Mouse (Mus musculus): ENCODE measurements around the gene Epn3.

The Epn3 gene

DNA sequence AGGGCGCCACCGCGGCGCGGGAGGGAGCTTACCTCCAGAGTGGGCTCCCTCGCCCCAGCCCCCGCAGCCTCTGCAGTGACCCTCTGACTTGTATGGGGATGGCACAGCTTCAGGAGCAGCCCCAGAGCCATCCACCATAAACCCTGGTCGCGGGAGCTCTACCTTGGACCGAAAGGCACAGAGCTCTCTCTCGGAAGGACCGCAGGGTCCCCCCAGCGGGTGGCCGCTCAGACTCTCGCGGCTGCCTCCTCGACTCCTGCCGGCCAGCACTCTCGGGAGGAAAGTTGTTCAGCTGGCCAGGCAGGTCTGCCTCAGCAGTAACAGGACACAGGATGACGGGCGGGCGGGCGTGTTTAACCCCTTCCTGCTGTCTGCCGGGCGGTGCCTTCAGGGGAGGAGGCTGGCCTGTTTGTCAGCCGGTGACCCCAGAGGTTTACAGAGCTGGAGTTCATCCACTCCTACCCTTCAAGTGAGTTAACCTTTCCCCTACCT, at the start of gene Epn3:
TSS of gene Epn3 (minus strand) at position 314 of the 492 bp plus-strand sequence.
- DNase-seq (ENCODE audit: low read depth, low spot score): no peak

DNA sequence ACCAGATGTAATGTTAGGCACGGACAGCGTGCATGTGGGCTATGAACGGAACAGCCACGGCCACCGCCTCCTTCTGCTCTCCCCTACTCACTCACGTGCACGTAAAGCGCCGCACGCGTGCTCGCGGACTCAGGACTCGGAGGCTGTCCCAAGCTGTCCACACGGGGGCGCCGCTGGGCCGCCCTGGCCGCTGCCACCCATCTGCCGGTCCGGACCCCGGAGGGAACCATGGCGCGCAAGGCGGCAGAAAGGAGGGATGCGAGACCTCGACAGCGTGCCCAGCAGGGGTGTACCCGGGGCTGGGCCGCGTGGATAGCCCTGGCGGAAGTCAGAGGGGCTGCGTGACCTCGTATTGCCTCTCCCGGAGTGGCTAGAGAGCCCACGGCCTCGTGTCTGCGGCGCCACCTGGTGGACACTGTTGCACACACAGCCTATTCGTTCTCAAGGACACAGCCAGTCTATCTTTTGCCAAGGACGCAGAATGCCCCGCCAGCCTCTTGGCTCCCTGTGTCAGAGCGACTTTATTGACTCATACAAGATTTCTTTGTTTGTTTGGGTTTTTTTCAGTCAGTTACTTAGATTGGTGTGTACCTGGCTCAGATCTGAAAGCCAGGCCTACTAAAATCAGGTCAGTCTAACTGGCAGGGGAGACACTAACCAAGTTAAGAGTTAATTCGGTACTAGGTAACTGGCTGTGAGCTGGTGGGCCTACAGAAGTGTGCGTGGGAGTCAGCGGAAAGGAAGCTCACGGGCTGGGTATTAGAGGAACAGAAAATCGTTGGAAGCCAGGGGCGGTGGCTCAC, 49.3 kb upstream of the Epn3 start, which contains the start of gene Rsad1:
TSS of gene Rsad1 (minus strand) at position 368 of the 803 bp plus-strand sequence.
- DNase-seq (ENCODE audit: low read depth, low spot score): peak; percentile 85

DNA sequence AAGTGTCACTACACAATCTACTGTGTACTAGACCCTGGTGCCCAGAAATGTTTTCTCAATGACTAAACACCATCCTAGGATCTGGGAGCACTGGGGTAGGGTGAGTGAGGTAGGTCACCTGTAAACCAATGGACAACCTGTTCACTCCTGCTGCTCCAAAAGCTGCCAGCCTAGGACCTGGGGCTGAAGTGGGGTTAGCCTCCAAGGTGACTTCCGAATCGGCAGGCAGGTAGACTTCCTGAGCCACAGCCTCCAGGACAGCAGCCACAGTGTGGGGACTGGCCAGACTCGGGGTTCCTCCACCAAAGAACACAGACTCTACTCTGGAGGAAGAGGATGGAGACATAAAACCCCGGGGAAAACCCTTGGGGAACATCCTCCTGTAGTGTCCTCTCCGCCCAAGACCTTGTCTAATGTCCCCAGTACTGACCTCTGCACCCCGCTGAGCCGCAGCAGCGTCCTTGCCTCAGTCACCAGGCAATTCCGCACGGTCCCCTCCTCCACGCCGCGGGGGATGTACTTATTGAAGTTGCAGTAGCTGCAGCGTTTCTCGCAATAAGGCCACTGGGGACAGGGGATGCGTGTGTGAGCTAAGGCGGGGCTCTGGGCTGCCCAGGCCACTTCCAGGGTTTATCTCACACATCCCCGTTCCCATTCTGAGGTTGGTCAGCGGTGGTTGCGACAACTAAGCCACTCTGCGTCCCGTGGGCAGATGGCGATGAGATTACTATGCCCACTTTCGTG, 48.4 kb upstream of the Epn3 start:
- no peak for DNase-seq (ENCODE audit: low read depth, low spot score)

DNA sequence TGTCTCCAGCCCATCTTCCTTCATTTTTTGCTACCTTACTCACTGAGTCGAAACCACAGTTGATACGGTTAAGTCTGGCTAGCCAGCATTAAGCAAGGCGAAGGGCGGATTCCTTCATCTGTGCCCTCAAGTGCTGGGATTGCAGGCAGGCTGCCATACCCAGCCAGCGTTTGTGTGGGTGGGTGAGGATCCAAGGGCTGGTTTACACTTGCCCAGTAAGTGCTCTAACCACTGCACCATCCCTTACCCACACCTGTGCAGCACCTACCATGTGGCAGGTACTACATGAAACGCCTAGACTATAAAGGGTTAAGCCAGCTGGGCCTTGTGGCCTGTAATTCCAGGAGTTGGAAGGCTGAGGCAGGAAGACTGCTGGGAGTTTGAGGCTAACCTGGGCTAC, 47.5 kb upstream of the Epn3 start:
- no peak for DNase-seq (ENCODE audit: low read depth, low spot score)

DNA sequence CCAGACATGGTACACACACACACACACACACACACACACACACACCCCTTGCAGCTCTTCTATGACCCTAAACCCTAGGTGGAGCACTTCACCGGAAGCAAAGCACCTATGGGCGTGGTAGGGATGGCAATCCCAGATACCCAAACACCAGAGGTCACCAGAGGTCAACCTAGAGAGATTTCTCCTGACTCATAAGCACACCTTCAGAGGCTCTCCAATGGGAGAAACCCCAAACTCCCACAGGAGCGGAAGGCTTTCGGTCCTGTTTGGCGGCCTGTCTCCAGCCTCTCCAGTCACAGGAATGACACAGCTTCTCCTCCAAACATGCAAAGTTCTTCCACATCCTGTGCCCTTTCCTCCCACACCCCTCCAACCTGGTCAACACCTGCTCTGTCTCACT, 46.6 kb upstream of the Epn3 start:
- no peak for DNase-seq (ENCODE audit: low read depth, low spot score)

DNA sequence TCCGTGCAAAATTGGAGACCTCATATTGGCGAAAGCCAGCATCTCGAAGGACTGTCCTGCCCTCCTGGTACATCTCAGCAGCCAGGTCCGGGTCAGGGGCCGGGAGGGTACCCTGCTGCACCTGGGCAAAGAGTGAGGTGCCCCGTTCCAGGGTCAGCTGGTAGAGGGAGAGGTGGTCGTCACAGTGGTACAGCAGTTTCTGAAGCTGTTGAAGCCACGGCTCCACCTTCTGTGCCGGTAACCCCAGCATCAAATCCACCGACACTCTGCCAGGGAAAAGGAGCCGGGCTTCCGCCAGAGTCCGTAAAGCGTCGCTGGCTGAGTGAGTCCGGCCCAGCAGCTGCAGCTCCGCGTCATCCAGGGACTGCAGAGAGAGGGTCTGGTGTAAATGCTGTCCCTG, 44.6 kb upstream of the Epn3 start:
- DNase-seq (ENCODE audit: low read depth, low spot score): no peak

DNA sequence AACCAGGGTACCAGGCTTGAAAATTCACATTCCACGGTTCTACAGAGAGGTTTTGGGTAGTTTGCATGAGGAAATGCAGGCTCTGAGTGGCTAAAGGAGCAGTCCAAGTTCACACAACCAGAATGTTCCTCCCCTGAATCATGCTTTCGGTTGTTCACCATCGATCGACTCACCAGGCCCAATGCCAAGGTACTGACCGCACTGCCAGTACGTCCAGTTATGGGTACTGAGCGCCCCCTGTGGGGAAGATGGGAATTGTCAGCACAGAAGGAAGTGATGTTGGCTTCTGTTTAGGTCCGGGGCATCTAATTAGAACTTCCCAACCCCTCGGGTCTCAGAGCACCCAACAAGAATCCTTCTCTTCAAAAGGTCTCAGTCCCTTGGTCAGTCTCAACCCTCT, 44.2 kb upstream of the Epn3 start:
- DNase-seq (ENCODE audit: low read depth, low spot score): peak; percentile 50

DNA sequence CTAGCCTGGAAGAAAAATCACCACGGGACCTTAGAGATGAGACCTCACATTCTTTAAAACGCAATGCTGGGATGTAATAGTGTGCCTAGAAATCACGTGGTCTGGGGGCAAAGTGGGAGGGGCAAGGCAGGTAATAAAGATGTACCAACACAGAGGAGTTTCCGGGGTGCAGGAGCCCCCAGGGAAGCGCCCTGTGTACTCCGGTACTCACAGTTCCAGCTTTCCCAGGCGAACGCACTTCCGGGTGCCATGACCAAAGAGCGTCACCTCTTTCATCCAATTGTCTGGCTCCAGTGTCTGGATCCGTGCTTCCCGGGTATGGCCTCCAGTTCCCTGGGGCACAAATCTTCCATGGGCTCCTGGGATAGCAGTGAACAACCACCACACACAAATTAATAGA, 43.6 kb upstream of the Epn3 start:
- no peak for DNase-seq (ENCODE audit: low read depth, low spot score)

DNA sequence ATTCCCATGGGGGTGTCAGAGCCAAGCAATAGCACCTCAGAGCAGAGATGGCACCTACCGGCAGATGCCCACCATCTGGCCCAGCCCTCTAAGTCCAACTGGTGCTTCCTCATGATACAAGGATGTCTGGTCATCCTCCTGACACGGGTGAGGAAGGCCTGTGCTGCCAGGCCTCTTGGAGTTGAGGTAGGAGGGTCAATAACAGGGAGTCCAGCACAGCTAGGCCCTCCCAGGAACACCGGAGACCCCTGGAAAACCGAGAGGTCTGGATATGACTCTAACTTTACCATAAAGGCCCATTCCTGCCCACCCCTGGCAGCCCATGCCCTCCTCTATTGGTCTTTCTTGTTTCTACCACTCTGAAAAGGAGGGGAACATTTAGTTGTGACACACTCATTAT, 42.6 kb upstream of the Epn3 start:
- no peak for DNase-seq (ENCODE audit: low read depth, low spot score)

DNA sequence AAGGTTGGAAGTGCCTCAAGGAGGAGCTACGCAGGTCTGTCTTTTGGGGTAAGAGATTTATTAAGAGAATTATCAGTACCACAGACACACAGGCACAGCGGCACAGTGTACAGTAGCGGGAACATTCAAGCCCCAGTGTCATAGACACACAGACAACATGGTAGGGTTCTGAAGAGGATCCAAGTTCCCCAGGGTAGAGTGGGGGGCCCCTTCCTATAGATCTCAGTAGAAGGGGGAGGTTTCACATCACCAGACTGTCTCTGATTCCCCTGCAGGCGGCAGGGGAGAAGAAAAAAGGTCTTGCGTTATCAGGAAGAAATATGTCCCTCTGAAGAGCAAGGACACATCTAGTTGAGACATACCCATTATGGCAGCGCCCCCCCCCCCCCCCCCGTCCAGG, 40.0 kb upstream of the Epn3 start:
- DNase-seq (ENCODE audit: low read depth, low spot score): no peak

DNA sequence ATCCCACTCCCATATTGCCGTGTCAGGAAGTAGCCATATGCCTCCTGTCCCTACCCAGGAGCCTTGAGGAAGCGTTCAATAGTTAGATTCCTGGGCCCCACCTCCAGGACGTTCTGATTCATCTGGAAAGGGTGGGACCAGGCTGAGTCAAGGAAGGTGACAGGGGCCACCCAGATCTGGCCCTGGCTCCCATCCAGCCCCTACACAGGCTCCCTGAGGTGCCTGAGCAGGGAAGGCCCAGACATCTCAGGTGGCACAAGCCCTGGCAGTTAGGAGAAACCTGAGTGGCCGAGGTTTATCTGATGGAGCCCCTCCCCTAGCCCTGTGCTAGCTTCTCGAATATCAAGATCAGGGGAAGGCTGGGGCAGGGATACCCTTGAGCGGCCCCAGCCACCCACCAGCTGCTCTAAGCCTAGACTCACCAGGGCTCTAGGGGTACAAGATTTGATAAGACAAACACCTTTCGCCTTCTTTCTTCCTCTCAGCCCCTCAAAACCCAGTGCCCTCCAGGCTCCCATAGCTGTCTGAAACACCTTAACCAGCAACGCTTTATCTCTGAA, 39.0 kb upstream of the Epn3 start:
- DNase-seq (ENCODE audit: low read depth, low spot score): no peak

DNA sequence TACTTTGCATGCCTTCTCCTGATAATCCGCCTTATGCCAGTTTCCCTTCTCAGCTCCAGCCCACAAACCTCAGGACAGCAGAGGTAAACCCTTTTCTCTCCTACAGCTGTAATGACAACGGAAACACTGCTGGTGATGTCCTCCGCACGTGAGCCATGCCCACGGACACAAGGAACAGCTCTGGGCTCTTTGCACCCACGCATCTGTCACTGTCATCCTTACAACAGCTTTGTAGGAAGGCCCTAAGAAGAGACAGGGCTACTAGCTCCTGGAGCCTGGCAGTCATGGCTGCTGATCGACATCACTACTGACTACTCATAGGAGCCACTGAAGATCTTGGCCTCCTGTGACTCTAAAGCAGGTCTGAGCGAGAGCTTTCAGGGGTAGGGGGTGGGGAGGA, 33.4 kb upstream of the Epn3 start:
- DNase-seq (ENCODE audit: low read depth, low spot score): no peak

DNA sequence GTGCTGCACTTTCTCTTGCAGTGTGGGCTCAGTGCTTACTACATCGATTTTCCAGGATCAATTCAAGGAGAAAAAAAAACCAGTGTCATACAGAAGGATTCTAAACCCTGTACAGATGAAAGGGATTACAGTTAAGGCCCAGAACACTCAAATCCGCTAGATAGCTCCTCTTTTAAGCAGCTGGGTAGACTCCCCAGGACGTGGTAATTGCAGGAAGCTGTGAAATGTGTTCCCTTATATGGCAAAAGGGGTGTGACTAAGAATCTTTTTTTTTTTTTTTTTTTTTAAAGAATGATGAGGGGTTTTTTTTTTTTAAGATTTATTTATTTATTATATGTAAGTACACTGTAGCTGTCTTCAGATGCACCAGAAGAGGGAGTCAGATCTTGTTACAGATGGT, 29.1 kb upstream of the Epn3 start:
- no peak for DNase-seq (ENCODE audit: low read depth, low spot score)

DNA sequence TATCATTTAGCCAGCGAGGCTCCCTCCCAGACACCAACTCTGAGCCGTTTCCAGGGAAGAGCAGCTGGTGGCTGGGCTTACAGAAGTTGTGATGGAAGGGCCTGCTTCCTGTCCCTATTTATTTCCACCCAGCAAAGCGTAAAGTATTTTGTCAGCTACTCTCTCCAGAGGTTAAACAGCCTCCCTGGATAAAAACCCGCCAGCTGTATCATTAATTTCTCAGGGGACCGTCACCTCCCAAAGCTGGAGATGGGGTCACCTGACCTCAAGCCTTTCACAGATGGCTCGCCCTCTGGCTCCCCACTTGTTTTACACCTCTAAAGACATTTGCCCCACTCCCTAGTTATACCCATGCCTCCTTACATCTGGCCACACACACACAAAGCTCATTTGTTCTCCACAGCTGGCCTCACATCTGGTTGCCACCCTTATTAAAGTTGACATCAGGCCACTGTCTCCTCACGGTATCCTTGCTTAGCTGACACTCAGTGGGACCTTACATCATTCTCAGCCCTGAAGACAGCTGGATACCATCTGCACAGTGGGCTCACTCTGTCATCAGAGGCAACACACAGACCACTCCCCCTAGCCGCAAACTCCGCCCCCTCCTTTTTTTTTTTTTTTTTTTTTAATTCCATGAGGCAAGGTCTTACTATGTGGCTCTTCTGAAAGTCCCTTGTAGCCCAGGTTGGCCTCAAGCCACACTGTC, 26.6 kb upstream of the Epn3 start:
- DNase-seq (ENCODE audit: low read depth, low spot score): no peak

DNA sequence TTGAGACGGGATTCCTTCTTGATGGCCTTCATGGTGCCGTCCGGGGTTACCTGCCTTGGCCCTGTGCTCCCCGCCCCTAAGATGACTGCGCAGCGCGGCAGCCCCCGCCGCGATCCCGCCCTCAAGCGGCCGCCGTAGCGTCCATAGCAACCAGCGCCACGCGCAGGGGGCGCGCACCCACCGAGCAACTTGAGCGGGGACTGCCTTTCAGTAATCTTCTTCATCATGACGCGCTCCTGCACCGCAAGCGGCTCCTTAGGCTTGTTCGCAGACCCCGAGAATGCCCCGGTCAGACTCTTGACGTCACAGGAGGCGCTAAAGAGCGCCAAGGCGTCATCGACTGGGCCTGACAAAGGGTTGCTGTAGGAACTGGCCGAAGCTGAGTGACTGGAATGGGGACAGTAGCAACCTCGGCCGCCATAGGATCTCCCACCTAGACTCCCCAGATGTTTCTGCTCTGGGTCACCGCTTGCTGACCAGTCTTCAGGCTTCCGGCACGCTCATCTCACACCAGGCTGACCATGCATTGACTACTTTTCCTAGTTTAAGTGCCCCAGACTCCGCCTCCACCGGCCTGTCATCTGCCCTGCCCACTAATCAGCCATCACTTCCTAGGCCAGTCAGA, 21.6 kb upstream of the Epn3 start, which contains the start of gene Mycbpap:
TSS of gene Mycbpap (minus strand) at position 524 of the 625 bp plus-strand sequence.
- no peak for DNase-seq (ENCODE audit: low read depth, low spot score)

DNA sequence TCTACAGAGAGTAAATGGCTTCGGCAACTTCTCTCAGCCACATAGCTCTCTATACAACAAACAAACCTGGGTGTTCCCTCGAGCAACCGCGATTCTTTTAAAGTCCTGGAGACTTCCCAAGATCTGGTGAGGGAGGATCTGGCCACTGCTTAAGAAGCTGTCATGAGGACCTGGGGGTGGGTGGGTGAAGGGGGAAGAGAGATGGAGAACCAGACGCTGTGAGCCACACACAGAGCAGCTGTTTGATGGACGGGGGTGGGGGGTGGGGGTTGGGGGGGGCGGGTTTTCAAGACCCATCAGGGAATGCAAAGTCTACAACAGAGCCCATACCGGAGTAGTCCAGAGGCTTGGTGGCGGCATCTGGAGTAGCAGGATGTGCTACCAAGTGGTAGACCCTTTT, 13.7 kb upstream of the Epn3 start:
- no peak for DNase-seq (ENCODE audit: low read depth, low spot score)

DNA sequence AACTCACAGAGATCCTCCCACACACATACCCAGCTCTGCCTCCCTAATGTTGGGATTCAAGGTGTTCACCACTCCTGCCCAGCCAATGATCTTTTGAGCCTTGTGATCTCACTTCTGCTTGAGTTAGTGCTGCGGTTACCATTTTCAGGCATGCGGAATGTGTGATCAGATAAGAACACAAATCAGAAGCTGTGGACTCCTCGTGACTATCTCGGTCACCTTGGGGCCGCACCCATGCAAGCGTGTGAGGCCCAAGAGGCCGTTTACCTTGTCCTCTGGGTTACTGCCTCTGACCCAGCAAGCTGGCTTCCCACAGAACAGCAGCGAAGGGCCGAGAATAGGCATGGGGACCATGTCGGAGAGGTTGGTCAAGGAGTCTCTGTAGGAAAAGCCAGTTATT, 9.2 kb upstream of the Epn3 start:
- no peak for DNase-seq (ENCODE audit: low read depth, low spot score)

DNA sequence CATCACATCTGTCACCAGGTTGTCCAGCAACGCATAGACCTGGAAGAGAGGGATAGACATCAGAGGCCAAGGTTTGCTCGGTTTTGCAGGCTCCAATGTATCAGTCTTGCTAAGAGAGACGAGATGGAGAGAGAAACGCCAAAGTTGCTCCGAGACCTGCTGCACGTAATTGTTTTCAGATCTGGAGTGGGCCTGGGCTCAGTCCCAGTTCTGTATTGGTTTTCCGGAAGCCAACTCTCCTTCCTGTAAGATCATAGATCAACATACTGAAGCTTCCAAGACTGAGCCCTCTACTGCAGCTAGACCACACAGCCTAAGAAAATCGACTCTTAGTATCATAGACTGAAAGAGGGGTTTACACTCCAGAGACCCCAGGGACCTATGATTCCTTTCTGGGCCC, 1.7 kb upstream of the Epn3 start:
- no peak for DNase-seq (ENCODE audit: low read depth, low spot score)

DNA sequence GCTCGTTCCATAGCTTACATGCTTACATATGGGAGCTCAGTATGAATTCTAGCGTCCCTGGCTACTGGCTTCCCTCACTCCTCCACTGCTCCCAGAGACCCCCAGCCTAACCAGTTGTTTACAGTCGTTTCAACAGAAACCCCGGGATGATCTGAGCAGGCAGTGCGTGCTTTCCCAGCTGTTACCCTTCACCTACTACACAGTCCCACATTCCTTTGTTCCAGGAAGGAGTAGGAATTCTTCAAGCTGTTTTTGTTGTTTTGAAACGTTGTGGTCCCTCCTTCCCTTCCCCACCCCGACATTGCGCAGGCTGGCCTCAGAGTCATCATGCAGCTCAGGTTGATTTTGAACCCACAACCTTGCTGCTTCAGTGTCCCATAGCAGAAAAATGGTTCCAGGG, 588 bp upstream of the Epn3 start:
- DNase-seq (ENCODE audit: low read depth, low spot score): no peak

DNA sequence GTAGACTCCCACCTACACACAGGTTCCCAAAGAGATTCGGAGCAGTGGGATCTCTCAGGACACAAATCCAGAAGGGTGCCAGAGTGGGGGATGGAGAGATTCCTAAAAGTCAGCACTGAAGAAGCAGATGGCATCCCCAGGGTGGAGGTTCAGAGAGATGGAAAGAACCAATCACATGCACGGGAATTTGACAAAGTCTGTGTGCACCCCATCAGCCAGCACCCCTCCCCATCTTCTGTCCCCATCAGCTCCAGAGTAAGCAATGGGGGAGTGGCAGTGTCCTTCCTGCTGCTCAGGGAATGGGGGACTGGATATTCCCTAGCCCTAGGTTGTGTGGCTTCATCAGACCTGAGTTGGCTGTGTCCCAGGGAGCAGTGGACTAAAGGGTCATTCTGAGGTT, 739 bp downstream of the Epn3 start:
- DNase-seq (ENCODE audit: low read depth, low spot score): no peak

Measured in retina, adult 2 months (tissue).